Mouse (Mus musculus): ENCODE results near the gene Actr5. TPM values are rescaled to one million over a fixed set of nuclear protein-coding genes. Genes with fewer than 3 reads are reported as not detected.
A peak's percentile ranks its signal among the peaks of the same experiment; 100 is the strongest.

Actr5 gene
- total and polyA plus RNA-seq, 3 experiments = 17.0 to 20.8 TPM; not detected in 1

DNA sequence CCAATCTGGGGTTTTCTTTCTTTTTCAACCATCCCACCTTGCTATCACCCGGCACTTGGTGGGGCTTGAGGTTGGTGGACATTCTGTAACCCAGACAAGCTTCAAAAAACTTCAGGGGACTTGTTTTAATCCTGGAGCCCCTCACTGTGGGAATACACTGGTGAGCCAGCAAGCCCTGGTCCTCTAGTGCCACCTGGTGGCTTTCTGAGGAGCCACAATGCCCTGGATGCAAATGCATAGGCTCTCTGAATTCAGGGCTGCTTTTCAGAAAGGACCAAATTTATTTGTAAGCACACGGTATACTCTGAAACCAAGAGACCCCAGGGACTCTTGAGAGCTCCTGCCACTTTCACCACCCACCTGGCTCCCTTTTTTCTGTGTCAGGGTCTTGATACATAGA is 17.2 kb downstream of the Actr5 start:
- TF ChIP-seq ELF1 (IDR thresholded peaks at IDR 0.05; ENCODE audit: low read depth, low read length) (no peak), JUND (IDR thresholded peaks at IDR 0.05; ENCODE audit: low read depth, low read length) (no peak), E2F4 (IDR thresholded peaks at IDR 0.05; ENCODE audit: borderline replicate concordance, low read depth, low read length) (no peak), SIN3A (IDR thresholded peaks at IDR 0.05; ENCODE audit: low read length) (no peak), RAD21 (IDR thresholded peaks at IDR 0.05; ENCODE audit: low read depth, low read length) (peak; percentile 81), POLR2AphosphoS2 (IDR thresholded peaks at IDR 0.05; ENCODE audit: low read length) (no peak), TBP (IDR thresholded peaks at IDR 0.05; ENCODE audit: low read depth, low read length) (no peak), ETS1 (IDR thresholded peaks at IDR 0.05; ENCODE audit: low read depth, low read length) (no peak), EP300 (IDR thresholded peaks at IDR 0.05; ENCODE audit: low read depth in 1 of 2, low read length in 2 of 2) (no peak), CTCF (IDR thresholded peaks at IDR 0.05 in 2 of 3, conservative IDR thresholded peaks at IDR 0.05 in 1 of 3; ENCODE audit: control insufficient read depth in 1 of 3, insufficient read depth in 1 of 3, low read depth in 2 of 3, low read length in 3 of 3, poor library complexity in 1 of 3, severe bottlenecking in 1 of 3) (peak; percentile 85 to 92 (median 91)), USF1 (IDR thresholded peaks at IDR 0.05; ENCODE audit: low read depth, low read length) (no peak), POLR2AphosphoS5 (IDR thresholded peaks at IDR 0.05; ENCODE audit: borderline replicate concordance, low read depth, low read length) (no peak), POLR2A (IDR thresholded peaks at IDR 0.05; ENCODE audit: control insufficient read depth in 1 of 2, insufficient read depth in 1 of 2, low read depth in 1 of 2, low read length in 2 of 2, poor library complexity in 1 of 2) (peak in 1 of 2 experiments; percentile 17; a peak in 1 of 4 replicates), GATA1 (IDR thresholded peaks at IDR 0.05; ENCODE audit: low read depth, low read length) (no peak), NELFE (IDR thresholded peaks at IDR 0.05; ENCODE audit: low read depth, low read length) (no peak), MYC (IDR thresholded peaks at IDR 0.05; ENCODE audit: low read depth, low read length) (no peak), MAFK (IDR thresholded peaks at IDR 0.05; ENCODE audit: borderline replicate concordance, low read depth, low read length) (no peak), UBTF (IDR thresholded peaks at IDR 0.05; ENCODE audit: borderline replicate concordance, insufficient read depth, low read depth, low read length) (no peak), ZC3H11A (IDR thresholded peaks at IDR 0.05; ENCODE audit: low read depth, low read length) (peak; percentile 41; the same call in 1 of the 2 replicates), SMC3 (IDR thresholded peaks at IDR 0.05; ENCODE audit: low read depth, low read length) (peak; percentile 76), MEF2A (IDR thresholded peaks at IDR 0.05; ENCODE audit: extremely low read depth, insufficient replicate concordance, low read depth, low read length, poor library complexity, severe bottlenecking) (no peak)
- H3K27me3 ChIP-seq (ENCODE audit: control insufficient read depth in 1 of 2, insufficient read depth in 2 of 2, low read length in 2 of 2) = no peaks in the 10 kb centered on the region
- no peaks in the 10 kb centered on the region for H3K36me3 ChIP-seq (ENCODE audit: control insufficient read depth in 1 of 2, insufficient read depth in 2 of 2, low read length in 2 of 2)
- H3K4me1 ChIP-seq (ENCODE audit: control insufficient read depth in 1 of 2, insufficient read depth in 2 of 2, low read length in 2 of 2) = no peaks in the 10 kb centered on the region
- H3K4me3 ChIP-seq (ENCODE audit: control insufficient read depth in 1 of 2, insufficient read depth in 1 of 2, low read depth in 2 of 2, low read length in 2 of 2) = no peak overlapping the region
- peak; percentile 64 for DNase-seq (ENCODE audit: low read depth, low spot score)
- H3K79me2 ChIP-seq (ENCODE audit: control insufficient read depth, insufficient read depth, low read length, poor library complexity) = no peaks in the 10 kb centered on the region
- H3K9ac ChIP-seq (ENCODE audit: control insufficient read depth, low read depth, low read length, poor library complexity, severe bottlenecking) = no peak overlapping the region
- no peak overlapping the region for H3K27ac ChIP-seq (ENCODE audit: control insufficient read depth, low read depth, low read length)
- H3K9me3 ChIP-seq (replicated peaks; ENCODE audit: insufficient read depth, low read length) = no peaks in the 10 kb centered on the region

DNA sequence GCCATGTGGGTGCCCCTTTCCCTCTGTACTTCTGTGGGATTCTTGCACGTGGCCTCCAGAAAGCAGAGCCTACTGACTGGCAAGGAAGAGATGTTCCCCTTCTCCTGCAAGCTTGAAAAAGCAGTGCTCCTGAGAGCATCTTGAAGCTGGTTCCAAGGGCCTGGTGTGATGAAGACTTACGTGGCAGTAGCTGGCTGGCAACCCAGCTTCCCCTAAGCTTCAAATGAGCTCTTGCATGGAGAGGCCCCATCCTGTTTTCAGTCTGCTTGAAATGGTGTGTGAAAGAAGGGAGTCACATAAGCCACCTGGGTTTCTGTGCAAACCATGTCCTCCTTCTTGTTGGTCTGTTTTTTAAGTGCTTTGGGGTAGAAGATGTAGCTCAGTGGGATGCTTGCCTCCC is 17.9 kb downstream of the Actr5 start:
- H3K79me2 ChIP-seq (ENCODE audit: control insufficient read depth, insufficient read depth, low read length, poor library complexity) = no peaks in the 10 kb centered on the region
- no peak overlapping the region for H3K27ac ChIP-seq (ENCODE audit: control insufficient read depth, low read depth, low read length)
- TF ChIP-seq MAX (IDR thresholded peaks at IDR 0.05; ENCODE audit: low read length) (no peak), UBTF (IDR thresholded peaks at IDR 0.05; ENCODE audit: borderline replicate concordance, insufficient read depth, low read depth, low read length) (no peak), RCOR1 (IDR thresholded peaks at IDR 0.05; ENCODE audit: low read depth, low read length) (no peak), CHD1 (IDR thresholded peaks at IDR 0.05; ENCODE audit: low read depth, low read length) (no peak), TCF12 (IDR thresholded peaks at IDR 0.05; ENCODE audit: low read depth, low read length) (no peak), POLR2A (IDR thresholded peaks at IDR 0.05; ENCODE audit: control insufficient read depth in 1 of 2, insufficient read depth in 1 of 2, low read depth in 1 of 2, low read length in 2 of 2, poor library complexity in 1 of 2) (no peak)
- no peak overlapping the region for H3K9ac ChIP-seq (ENCODE audit: control insufficient read depth, low read depth, low read length, poor library complexity, severe bottlenecking)
- H3K9me3 ChIP-seq (replicated peaks; ENCODE audit: insufficient read depth, low read length) = no peaks in the 10 kb centered on the region
- DNase-seq (ENCODE audit: low read depth, low spot score) = no peak
- no peaks in the 10 kb centered on the region for H3K36me3 ChIP-seq (ENCODE audit: control insufficient read depth in 1 of 2, insufficient read depth in 2 of 2, low read length in 2 of 2)
- no peaks in the 10 kb centered on the region for H3K4me1 ChIP-seq (ENCODE audit: control insufficient read depth in 1 of 2, insufficient read depth in 2 of 2, low read length in 2 of 2)
- H3K4me3 ChIP-seq (ENCODE audit: control insufficient read depth in 1 of 2, insufficient read depth in 1 of 2, low read depth in 2 of 2, low read length in 2 of 2) = no peak overlapping the region
- H3K27me3 ChIP-seq (ENCODE audit: control insufficient read depth in 1 of 2, insufficient read depth in 2 of 2, low read length in 2 of 2) = no peaks in the 10 kb centered on the region

Measured in MEL (cell line).